Mouse (Mus musculus): ENCODE measurements around the gene Map3k4. TPM values are rescaled to one million over a fixed set of nuclear protein-coding genes. Genes with fewer than 3 reads are reported as not detected.

Map3k4 gene
- total RNA-seq, 2 experiments from 2014 or later, result 21.8 to 26.6 TPM

- DNase-seq, result no peak
Observed at GRCm38 (mm10) chr17:12223682-12224081, 94.9 kb downstream of the Map3k4 start.

GRCm38 (mm10) chr17:12221926-12222325 is 96.7 kb downstream of the Map3k4 start:
- DNase-seq, result no peak

GRCm38 (mm10) chr17:12216224-12216623 is 102.4 kb downstream of the Map3k4 start:
- no peak for DNase-seq

- no peak for DNase-seq
Observed at GRCm38 (mm10) chr17:12213430-12213829, 105.2 kb downstream of the Map3k4 start.

- no peak for DNase-seq
Observed at GRCm38 (mm10) chr17:12212341-12212740, 106.3 kb downstream of the Map3k4 start.

GRCm38 (mm10) chr17:12211890-12212289 is 106.7 kb downstream of the Map3k4 start:
- DNase-seq, result no peak

- DNase-seq, result peak; percentile 94
Observed at GRCm38 (mm10) chr17:12210544-12211132, 108.0 kb downstream of the Map3k4 start.

GRCm38 (mm10) chr17:12209481-12209880 is 109.1 kb downstream of the Map3k4 start:
- DNase-seq, result no peak

GRCm38 (mm10) chr17:12207022-12207548 is 111.5 kb downstream of the Map3k4 start:
- no peak for DNase-seq

- no peak for DNase-seq
Observed at GRCm38 (mm10) chr17:12206248-12206647, 112.3 kb downstream of the Map3k4 start.

- no peak for DNase-seq
Observed at GRCm38 (mm10) chr17:12205694-12206075, 112.9 kb downstream of the Map3k4 start.

- DNase-seq, result no peak
Observed at GRCm38 (mm10) chr17:12205015-12205693, 113.4 kb downstream of the Map3k4 start.

- no peak for DNase-seq
Observed at GRCm38 (mm10) chr17:12204689-12205014, 113.9 kb downstream of the Map3k4 start.

- DNase-seq, result no peak
Observed at GRCm38 (mm10) chr17:12204246-12204645, 114.3 kb downstream of the Map3k4 start.

GRCm38 (mm10) chr17:12203414-12203897 is 115.1 kb downstream of the Map3k4 start:
- DNase-seq, result no peak

GRCm38 (mm10) chr17:12201086-12201485 is 117.5 kb downstream of the Map3k4 start:
- DNase-seq, result no peak

- DNase-seq, result no peak
Observed at GRCm38 (mm10) chr17:12199933-12200332, 118.7 kb downstream of the Map3k4 start.

GRCm38 (mm10) chr17:12195604-12196003 is 123.0 kb downstream of the Map3k4 start:
- DNase-seq, result no peak

GRCm38 (mm10) chr17:12195137-12195536 is 123.5 kb downstream of the Map3k4 start:
- DNase-seq, result no peak

- no peak for DNase-seq
Observed at GRCm38 (mm10) chr17:12187782-12188181, 130.8 kb downstream of the Map3k4 start.

- no peak for DNase-seq
Observed at GRCm38 (mm10) chr17:12186341-12186740, 132.3 kb downstream of the Map3k4 start.

- DNase-seq, result no peak
Observed at GRCm38 (mm10) chr17:12185855-12186254, 132.7 kb downstream of the Map3k4 start.

GRCm38 (mm10) chr17:12184283-12184682 is 134.3 kb downstream of the Map3k4 start:
- no peak for DNase-seq

All from gastrocnemius, postnatal 10 days (tissue).